Mouse (Mus musculus) MEL (cell line): Measurements from ENCODE around the gene Gm4756. TPM values are rescaled to one million over a fixed set of nuclear protein-coding genes. Genes with fewer than 3 reads are reported as not detected.
"Not testable (repeated sequence)": the region's sequence is repeated elsewhere in the genome, so short reads cannot be mapped to it uniquely, and the experiment has no call there.

ENCODE experiments used
- DNase-seq: peaks from one replicate; pipeline ENCODE4 v3.0.0; 2011; ENCODE audit warnings: low read depth, low spot score
- H3K27ac ChIP-seq: 2 replicates; pipeline ENCODE4 v1.5.1; 2012; ENCODE audit warnings: low read depth, mild to moderate bottlenecking, control low read depth, low read length, moderate library complexity; ENCODE audit not compliant: control insufficient read depth
- H3K27me3 ChIP-seq, 2 experiments: fragments of 150-350 bp in 1 of 2; sonication (generic) in 1 of 2; 2 replicates each; pipeline ENCODE4 v1.6.1; 2012; ENCODE audit warnings: low read length in 2 of 2, mild to moderate bottlenecking in 2 of 2, improper control_type of control experiment in 1 of 2, moderate library complexity in 1 of 2; ENCODE audit not compliant: insufficient read depth in 2 of 2, control insufficient read depth in 1 of 2
- H3K36me3 ChIP-seq, 2 experiments: 2 replicates each; pipeline ENCODE4 v1.6.1; 2012 to 2014; ENCODE audit warnings: low read length in 2 of 2, improper control_type of control experiment in 1 of 2, inconsistent platforms in 1 of 2, mild to moderate bottlenecking in 1 of 2; ENCODE audit not compliant: insufficient read depth in 2 of 2, control insufficient read depth in 1 of 2
- H3K4me1 ChIP-seq, 2 experiments: fragments of 150-350 bp in 1 of 2; sonication (generic) in 1 of 2; 2 replicates each; pipeline ENCODE4 v1.6.1; 2012; ENCODE audit warnings: low read length in 2 of 2, improper control_type of control experiment in 1 of 2, mild to moderate bottlenecking in 1 of 2; ENCODE audit not compliant: insufficient read depth in 2 of 2, control insufficient read depth in 1 of 2
- H3K4me3 ChIP-seq, 2 experiments: fragments of 150-350 bp in 1 of 2; sonication (generic) in 1 of 2; 2 replicates each; pipeline ENCODE4 v1.5.1; 2012; ENCODE audit warnings: low read depth in 2 of 2, low read length in 2 of 2, mild to moderate bottlenecking in 2 of 2, moderate library complexity in 2 of 2, control low read depth in 1 of 2, improper control_type of control experiment in 1 of 2; ENCODE audit not compliant: control insufficient read depth in 1 of 2, insufficient read depth in 1 of 2
- H3K79me2 ChIP-seq: 2 replicates; pipeline ENCODE4 v1.6.1; 2012; ENCODE audit warnings: mild to moderate bottlenecking, low read length, moderate library complexity; ENCODE audit not compliant: control insufficient read depth, poor library complexity, insufficient read depth
- H3K9ac ChIP-seq: 2 replicates; pipeline ENCODE4 v1.6.1; 2012; ENCODE audit warnings: low read depth, mild to moderate bottlenecking, control low read depth, low read length, moderate library complexity; ENCODE audit not compliant: control insufficient read depth, poor library complexity, severe bottlenecking
- H3K9me3 ChIP-seq: fragments of 150-350 bp; sonication (generic); replicated peaks from 2 replicates; pipeline ENCODE4 v1.6.1; 2012; ENCODE audit warnings: mild to moderate bottlenecking, low read length, improper control_type of control experiment, moderate library complexity; ENCODE audit not compliant: insufficient read depth
- CTCF ChIP-seq, 3 experiments: IDR thresholded peaks in 2 of 3; conservative IDR thresholded peaks in 1 of 3; 2 replicates each; pipeline ENCODE4 v1.5.1; 2011 to 2012; ENCODE audit warnings: low read length in 3 of 3, low read depth in 2 of 3, mild to moderate bottlenecking in 2 of 3, improper control_type of control experiment in 1 of 3, inconsistent platforms in 1 of 3, mixed read lengths in 1 of 3, moderate library complexity in 1 of 3; ENCODE audit not compliant: control insufficient read depth in 1 of 3, insufficient read depth in 1 of 3, poor library complexity in 1 of 3, severe bottlenecking in 1 of 3
- ETS1 ChIP-seq: IDR thresholded peaks from 2 replicates; pipeline ENCODE4 v1.6.1; 2012; ENCODE audit warnings: low read depth, mild to moderate bottlenecking, inconsistent platforms, low read length, improper control_type of control experiment, moderate library complexity
- MEF2A ChIP-seq: IDR thresholded peaks from 2 replicates; pipeline ENCODE4 v1.6.1; 2014; ENCODE audit warnings: low read depth, mild to moderate bottlenecking, inconsistent platforms, low read length, improper control_type of control experiment; ENCODE audit not compliant: poor library complexity, insufficient replicate concordance, severe bottlenecking; ENCODE audit errors: extremely low read depth
- RAD21 ChIP-seq: IDR thresholded peaks from 2 replicates; pipeline ENCODE4 v1.6.1; 2011; ENCODE audit warnings: mild to moderate bottlenecking, low read depth, low read length, improper control_type of control experiment
- SMC3 ChIP-seq: IDR thresholded peaks from 2 replicates; pipeline ENCODE4 v1.6.1; 2011; ENCODE audit warnings: low read depth, low read length, improper control_type of control experiment
- TBP ChIP-seq: IDR thresholded peaks from 2 replicates; pipeline ENCODE4 v1.8.0; 2011; ENCODE audit warnings: low read depth, low read length, improper control_type of control experiment
- TCF12 ChIP-seq: IDR thresholded peaks from 2 replicates; pipeline ENCODE4 v1.6.1; 2014; ENCODE audit warnings: low read depth, mild to moderate bottlenecking, inconsistent platforms, low read length, improper control_type of control experiment, moderate library complexity
- USF2 ChIP-seq, 2 experiments: IDR thresholded peaks; 2 replicates each; pipeline ENCODE4 v1.6.1; 2011 to 2012; ENCODE audit warnings: improper control_type of control experiment in 2 of 2, low read length in 2 of 2, borderline replicate concordance in 1 of 2, inconsistent platforms in 1 of 2, low read depth in 1 of 2, mild to moderate bottlenecking in 1 of 2; ENCODE audit not compliant: insufficient read depth in 1 of 2
- ZC3H11A ChIP-seq: IDR thresholded peaks from 2 replicates; pipeline ENCODE4 v1.6.1; 2012; ENCODE audit warnings: low read depth, mild to moderate bottlenecking, inconsistent platforms, low read length, improper control_type of control experiment
- ZNF384 ChIP-seq: IDR thresholded peaks from 2 replicates; pipeline ENCODE4 v1.6.1; 2012; ENCODE audit warnings: low read depth, mild to moderate bottlenecking, inconsistent platforms, low read length, improper control_type of control experiment
- polyA plus RNA-seq, 2 experiments: library from polyadenylated mRNA; stranded (reverse) in 1 of 2; unstranded in 1 of 2; fragments of >175 nt in 1 of 2; fragments of >200 nt in 1 of 2; gene quantifications; 2 replicates each; pipeline versions ENCODE4 v1.2.1 to v1.2.4; 2012; ENCODE audit warnings: low replicate concordance in 2 of 2, low read depth in 1 of 2; ENCODE audit not compliant: insufficient read length in 2 of 2, insufficient read depth in 1 of 2, missing spikeins in 1 of 2
- total RNA-seq: library from RNA; depleted of rRNA; stranded (reverse); fragments of 300-350 nt; gene quantifications from 2 replicates; pipeline ENCODE4 v1.2.3, GENCODE M21; 2012

The Gm4756 gene
- total and polyA plus RNA-seq, 3 experiments = not detected

- H3K9me3 ChIP-seq = no peaks in the 10 kb centered on the region
- H3K9ac ChIP-seq = no peak overlapping the region
- H3K4me3 ChIP-seq = peak overlapping the region; percentile 38 to 43
- no peaks in the 10 kb centered on the region for H3K79me2 ChIP-seq
- H3K27me3 ChIP-seq = peaks cover 5 to 11% of the 10 kb centered on the region in 2 experiments
- H3K36me3 ChIP-seq = no peaks in the 10 kb centered on the region
- DNase-seq = peak; percentile 17
- TF ChIP-seq CTCF (IDR thresholded peaks at IDR 0.05 in 2 of 3, conservative IDR thresholded peaks at IDR 0.05 in 1 of 3; ENCODE audit: control insufficient read depth in 1 of 3, insufficient read depth in 1 of 3, low read depth in 2 of 3, low read length in 3 of 3, poor library complexity in 1 of 3, severe bottlenecking in 1 of 3) = no peak
- TF ChIP-seq MEF2A = no peak
- no peak for TF ChIP-seq ZNF384
- no peak for TF ChIP-seq TCF12
- no peak overlapping the region for H3K27ac ChIP-seq
- no peaks in the 10 kb centered on the region; a peak in 1 of 4 replicates for H3K4me1 ChIP-seq
Observed at GRCm38 (mm10) chr12:72694438-72694837, 45.0 kb upstream of the Gm4756 start.

GRCm38 (mm10) chr12:72693895-72694294, 44.4 kb upstream of the Gm4756 start:
- DNase-seq = peak; percentile 83
- H3K79me2 ChIP-seq = no peaks in the 10 kb centered on the region
- peak; percentile 82 for TF ChIP-seq SMC3
- TF ChIP-seq RAD21 = peak; percentile 91
- TF ChIP-seq USF2 (IDR thresholded peaks at IDR 0.05; ENCODE audit: borderline replicate concordance in 1 of 2, insufficient read depth in 1 of 2, low read depth in 1 of 2, low read length in 2 of 2) = no peak
- TF ChIP-seq ZNF384 = peak; percentile 91
- peak; percentile 5 to 85 (median 50); a peak in 4 of 6 replicates for TF ChIP-seq CTCF (IDR thresholded peaks at IDR 0.05 in 2 of 3, conservative IDR thresholded peaks at IDR 0.05 in 1 of 3; ENCODE audit: control insufficient read depth in 1 of 3, insufficient read depth in 1 of 3, low read depth in 2 of 3, low read length in 3 of 3, poor library complexity in 1 of 3, severe bottlenecking in 1 of 3)
- peak; percentile 85 for TF ChIP-seq ZC3H11A
- H3K36me3 ChIP-seq = no peaks in the 10 kb centered on the region
- no peaks in the 10 kb centered on the region; a peak in 1 of 4 replicates for H3K4me1 ChIP-seq
- H3K9ac ChIP-seq = no peak overlapping the region
- no peak overlapping the region for H3K27ac ChIP-seq
- no peaks in the 10 kb centered on the region for H3K9me3 ChIP-seq
- H3K4me3 ChIP-seq = peak overlapping the region; percentile 38 to 43
- peaks cover 5 to 11% of the 10 kb centered on the region in 2 experiments for H3K27me3 ChIP-seq

GRCm38 (mm10) chr12:72688281-72688680, 38.8 kb upstream of the Gm4756 start:
- H3K27ac ChIP-seq, H3K27me3 ChIP-seq, H3K4me3 ChIP-seq, H3K36me3 ChIP-seq, H3K4me1 ChIP-seq, H3K9me3 ChIP-seq, H3K79me2 ChIP-seq, H3K9ac ChIP-seq: not testable (repeated sequence)
- TF ChIP-seq TBP (0 out of 2 replicates have a peak, but pooled peaks have one; percentile 30), ETS1 (peak; percentile 61; the same call in 1 of the 2 replicates)
- peak; percentile 58 for DNase-seq

GRCm38 (mm10) chr12:72687741-72688140, 38.3 kb upstream of the Gm4756 start:
- H3K4me3 ChIP-seq, H3K79me2 ChIP-seq, H3K27me3 ChIP-seq, H3K36me3 ChIP-seq, H3K4me1 ChIP-seq, H3K27ac ChIP-seq, H3K9me3 ChIP-seq, H3K9ac ChIP-seq, DNase-seq: not testable (repeated sequence)

GRCm38 (mm10) chr12:72686566-72686965, 37.1 kb upstream of the Gm4756 start:
- H3K27me3 ChIP-seq, H3K9me3 ChIP-seq, H3K4me3 ChIP-seq, H3K79me2 ChIP-seq, DNase-seq, H3K9ac ChIP-seq, H3K27ac ChIP-seq: not testable (repeated sequence)
- Histone ChIP-seq H3K36me3 (peaks cover 0 to 10% of the 10 kb centered on the region in 2 experiments; a peak in 2 of 4 replicates), H3K4me1 (peaks cover 3 to 14% of the 10 kb centered on the region in 2 experiments; a peak in 3 of 4 replicates)
